Mouse (Mus musculus) limb, embryonic 11.5 days (tissue): ENCODE data around the gene Heatr1. TPM values are rescaled to one million over a fixed set of nuclear protein-coding genes. Genes with fewer than 3 reads are reported as not detected.

ENCODE experiments used
- ATAC-seq: fragments of 200-750 bp; cut with Nextera tagmentation; 2 replicates; pipeline ENCODE4 v1.8.0; 2017; ENCODE audit warnings: low read depth; ENCODE audit not compliant: insufficient number of reproducible peaks, low FRiP score, low TSS enrichment
- DNase-seq: peaks from one replicate; pipeline ENCODE4 v3.0.0-alpha.2; 2015; ENCODE audit warnings: low spot score
- H3K27ac ChIP-seq: fragments of 300-500 bp; sonication (generic); replicated peaks from 2 replicates; pipeline ENCODE4 v1.5.1; 2014; ENCODE audit warnings: low read depth, mild to moderate bottlenecking, low read length
- H3K27me3 ChIP-seq: fragments of 300-500 bp; sonication (generic); 2 replicates; pipeline ENCODE4 v1.6.1; 2014; ENCODE audit warnings: mild to moderate bottlenecking, low read length, mixed read lengths; ENCODE audit not compliant: control insufficient read depth, insufficient read depth
- H3K36me3 ChIP-seq: fragments of 300-500 bp; sonication (generic); 2 replicates; pipeline ENCODE4 v1.6.1; 2014; ENCODE audit warnings: mild to moderate bottlenecking, low read length, moderate library complexity, mixed read lengths; ENCODE audit not compliant: control insufficient read depth, insufficient read depth
- H3K4me1 ChIP-seq: fragments of 300-500 bp; sonication (generic); 2 replicates; pipeline ENCODE4 v1.6.1; 2014; ENCODE audit warnings: low read length, mixed read lengths; ENCODE audit not compliant: control insufficient read depth, insufficient read depth
- H3K4me2 ChIP-seq: fragments of 300-500 bp; sonication (generic); 2 replicates; pipeline ENCODE4 v1.6.1; 2014; ENCODE audit warnings: low read depth, mild to moderate bottlenecking, moderate library complexity; ENCODE audit not compliant: severe bottlenecking
- H3K4me3 ChIP-seq: fragments of 300-500 bp; sonication (generic); 2 replicates; pipeline ENCODE4 v1.5.1; 2014; ENCODE audit warnings: low read depth, low read length
- H3K9ac ChIP-seq: fragments of 300-500 bp; sonication (generic); 2 replicates; pipeline ENCODE4 v1.6.1; 2014; ENCODE audit warnings: mild to moderate bottlenecking, low read length
- H3K9me3 ChIP-seq: fragments of 300-500 bp; sonication (generic); 2 replicates; pipeline ENCODE4 v1.6.1; 2016; ENCODE audit warnings: low read length; ENCODE audit not compliant: control insufficient read depth
- WGBS: fragments of 180-500 bp; shearing (Covaris S2); extraction: QIAGEN DNeasy Blood & Tissue Kit; methylation state at CpG from one replicate; pipeline ENCODE4 v1.1.7; 2014; 5-methylcytosine and 5-hydroxymethylcytosine counted together
- polyA plus RNA-seq: library from polyadenylated mRNA; unstranded; fragments of >200 nt; fragmentation: Nextera tagmentation; extraction: Ambion mirVana; gene quantifications from 2 replicates; pipeline ENCODE4 v1.2.1, GENCODE M21; 2014

Heatr1 gene
- polyA plus RNA-seq, 1 experiment from 2014 or later, result 40.5 TPM

- Histone ChIP-seq H3K4me2 (no peak overlapping the region), H3K9ac (no peak overlapping the region), H3K4me1 (no peaks in the 10 kb centered on the region), H3K4me3 (no peak overlapping the region), H3K9me3 (no peaks in the 10 kb centered on the region), H3K36me3 (no peaks in the 10 kb centered on the region), H3K27ac (no peak overlapping the region), H3K27me3 (no peaks in the 10 kb centered on the region)
- ATAC-seq, result no peak
- 86% methylated on average over 4 of the region's 4 CpGs for WGBS
- DNase-seq, result no peak
These were observed 82.1 kb downstream of the Heatr1 start for GRCm38 (mm10) chr13:12476886-12477285.

GRCm38 (mm10) chr13:12478301-12478700, 83.5 kb downstream of the Heatr1 start:
- Histone ChIP-seq H3K27me3 (no peaks in the 10 kb centered on the region), H3K4me1 (no peaks in the 10 kb centered on the region), H3K27ac (no peak overlapping the region), H3K4me3 (no peak overlapping the region), H3K36me3 (no peaks in the 10 kb centered on the region), H3K9ac (no peak overlapping the region), H3K9me3 (no peaks in the 10 kb centered on the region), H3K4me2 (no peak overlapping the region)
- DNase-seq (no peak), ATAC-seq (no peak)
- WGBS, result 82% methylated on average over 15 of the region's 15 CpGs

GRCm38 (mm10) chr13:12479802-12480201, 85.0 kb downstream of the Heatr1 start:
- WGBS, result 81% methylated on average over 6 of the region's 6 CpGs
- no peak for ATAC-seq
- H3K9me3 ChIP-seq, result no peaks in the 10 kb centered on the region

GRCm38 (mm10) chr13:12485197-12485596, 90.4 kb downstream of the Heatr1 start:
- no peak overlapping the region for H3K4me3 ChIP-seq
- DNase-seq (no peak), ATAC-seq (no peak)
- no peaks in the 10 kb centered on the region for H3K4me1 ChIP-seq
- no peaks in the 10 kb centered on the region for H3K9me3 ChIP-seq
- no peak overlapping the region for H3K4me2 ChIP-seq
- WGBS, result 67% methylated on average over 2 of the region's 2 CpGs
- H3K27ac ChIP-seq, result no peak overlapping the region
- no peaks in the 10 kb centered on the region for H3K36me3 ChIP-seq
- H3K27me3 ChIP-seq, result no peaks in the 10 kb centered on the region
- H3K9ac ChIP-seq, result no peak overlapping the region

More at GRCm38 (mm10) chr13:12479802-12480201, 85.0 kb downstream of the Heatr1 start:
- Histone ChIP-seq H3K27me3 (no peaks in the 10 kb centered on the region), H3K27ac (no peak overlapping the region), H3K4me1 (no peaks in the 10 kb centered on the region), H3K4me2 (no peak overlapping the region), H3K4me3 (no peak overlapping the region), H3K9ac (no peak overlapping the region), H3K36me3 (no peaks in the 10 kb centered on the region)
- DNase-seq, result no peak

GRCm38 (mm10) chr13:12485640-12486039, 90.8 kb downstream of the Heatr1 start:
- ATAC-seq (no peak; the same call in 1 of the 2 replicates), DNase-seq (peak; percentile 27)
- Histone ChIP-seq H3K36me3 (no peaks in the 10 kb centered on the region), H3K4me3 (no peak overlapping the region), H3K9ac (no peak overlapping the region), H3K27ac (no peak overlapping the region), H3K4me2 (no peak overlapping the region), H3K27me3 (no peaks in the 10 kb centered on the region), H3K4me1 (no peaks in the 10 kb centered on the region), H3K9me3 (no peaks in the 10 kb centered on the region)
- WGBS, result 78% methylated on average over 7 of the region's 7 CpGs

Other genes with a start within 250 kb of the Heatr1 start
- 21.4 and 25.9 TPM in 2 replicates for gene Mtr, start 136.9 kb upstream of the Heatr1 start, polyA plus RNA-seq
- 7.5 and 8.3 TPM in 2 replicates for gene Actn2, start 54.3 kb upstream of the Heatr1 start, polyA plus RNA-seq
- gene Lgals8, start 69.9 kb downstream of the Heatr1 start, polyA plus RNA-seq, result 11.0 and 11.6 TPM in 2 replicates
- 1.4 and 1.9 TPM in 2 replicates for gene Edaradd, start 125.4 kb downstream of the Heatr1 start, polyA plus RNA-seq
- 7.7 and 7.9 TPM in 2 replicates for gene Ero1lb, start 170.8 kb downstream of the Heatr1 start, polyA plus RNA-seq